Mouse (Mus musculus) NIH3T3 (cell line): ENCODE measurements at regions not wholly inside any gene's neighbourhood (a gene's known extent, or its start where the extent isn't known, plus 50 kb on each side); places are given as distances from the start of the nearest gene placed in this dataset.

Source experiments
- DNase-seq: peaks from one replicate; pipeline ENCODE4 v3.0.0-alpha.2; 2012; ENCODE audit warnings: low read depth

DNA sequence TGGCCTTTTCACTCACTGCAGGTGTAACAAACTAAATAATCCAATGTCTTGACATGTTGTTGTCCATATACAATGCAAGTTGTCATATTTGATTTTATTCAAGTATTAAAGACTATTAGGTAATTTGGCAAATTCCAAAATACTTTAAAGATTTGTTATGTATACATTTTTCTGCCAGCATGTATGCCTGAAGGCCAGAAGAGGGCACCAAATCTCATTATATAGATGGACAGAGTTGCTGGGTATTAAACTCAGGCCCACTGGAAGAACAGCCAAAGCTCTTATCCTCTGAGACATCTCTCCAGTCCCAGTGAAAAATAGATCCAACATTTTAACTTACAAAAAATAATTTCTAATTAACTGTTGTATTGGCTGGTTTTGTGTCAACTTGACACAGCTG, 80.5 kb upstream of the Cenpq start:
- peak; percentile 7 for DNase-seq
